Mouse (Mus musculus): ENCODE measurements around the gene Sdsl. TPM values are rescaled to one million over a fixed set of nuclear protein-coding genes. Genes with fewer than 3 reads are reported as not detected.

The Sdsl gene
- polyA plus RNA-seq, 1 experiment from 2014 or later = 3.2 TPM

GRCm38 (mm10) chr5:120424657-120425056, 48.0 kb downstream of the Sdsl start:
- Histone ChIP-seq H3K27ac (ENCODE audit: low read depth, low read length) (peak overlapping the region; percentile 10; the same call in 1 of the 2 replicates), H3K4me3 (ENCODE audit: low read depth, low read length) (peak overlapping the region; percentile 0; the same call in 1 of the 2 replicates), H3K36me3 (ENCODE audit: control insufficient read depth, insufficient read depth, low read length) (no peaks in the 10 kb centered on the region), H3K4me1 (ENCODE audit: control insufficient read depth, insufficient read depth, low read length) (peaks cover 8% of the 10 kb centered on the region; the same call in 1 of the 2 replicates), H3K9ac (ENCODE audit: low read length) (peak overlapping the region; percentile 2; the same call in 1 of the 2 replicates), H3K4me2 (ENCODE audit: low read length) (peak overlapping the region; percentile 23; the same call in 1 of the 2 replicates), H3K9me3 (replicated peaks; ENCODE audit: control insufficient read depth, low read length) (no peaks in the 10 kb centered on the region), H3K27me3 (replicated peaks; ENCODE audit: control insufficient read depth, insufficient read depth, low read length) (peaks cover 57% of the 10 kb centered on the region)
- 2% methylated on average over 11 of the region's 11 CpGs for WGBS
- no peak for DNase-seq (ENCODE audit: low spot score)
- no peak for ATAC-seq

- Histone ChIP-seq H3K4me3 (ENCODE audit: low read depth, low read length) (no peak overlapping the region), H3K4me2 (ENCODE audit: low read length) (peak overlapping the region; percentile 23; the same call in 1 of the 2 replicates), H3K27me3 (replicated peaks; ENCODE audit: control insufficient read depth, insufficient read depth, low read length) (peaks cover 53% of the 10 kb centered on the region), H3K27ac (ENCODE audit: low read depth, low read length) (no peak overlapping the region), H3K9me3 (replicated peaks; ENCODE audit: control insufficient read depth, low read length) (no peaks in the 10 kb centered on the region), H3K9ac (ENCODE audit: low read length) (peak overlapping the region; percentile 33; the same call in 1 of the 2 replicates), H3K4me1 (ENCODE audit: control insufficient read depth, insufficient read depth, low read length) (peaks cover 8% of the 10 kb centered on the region; the same call in 1 of the 2 replicates), H3K36me3 (ENCODE audit: control insufficient read depth, insufficient read depth, low read length) (no peaks in the 10 kb centered on the region)
- 3% methylated on average over 19 of the region's 19 CpGs for WGBS
- ATAC-seq = peak; percentile 52; the same call in 1 of the 2 replicates
- peak; percentile 77 for DNase-seq (ENCODE audit: low spot score)
Observed at GRCm38 (mm10) chr5:120424039-120424438, 48.6 kb downstream of the Sdsl start.

GRCm38 (mm10) chr5:120420106-120420505, 52.5 kb downstream of the Sdsl start:
- no peak overlapping the region for H3K4me2 ChIP-seq (ENCODE audit: low read length)
- no peak overlapping the region for H3K9ac ChIP-seq (ENCODE audit: low read length)
- DNase-seq (ENCODE audit: low spot score) (no peak), ATAC-seq (no peak)
- H3K27me3 ChIP-seq (replicated peaks; ENCODE audit: control insufficient read depth, insufficient read depth, low read length) = peaks cover 35% of the 10 kb centered on the region
- no peaks in the 10 kb centered on the region for H3K36me3 ChIP-seq (ENCODE audit: control insufficient read depth, insufficient read depth, low read length)
- H3K9me3 ChIP-seq (replicated peaks; ENCODE audit: control insufficient read depth, low read length) = no peaks in the 10 kb centered on the region
- no peak overlapping the region for H3K27ac ChIP-seq (ENCODE audit: low read depth, low read length)
- WGBS = 91% methylated on average over 8 of the region's 8 CpGs
- H3K4me1 ChIP-seq (ENCODE audit: control insufficient read depth, insufficient read depth, low read length) = no peaks in the 10 kb centered on the region
- H3K4me3 ChIP-seq (ENCODE audit: low read depth, low read length) = no peak overlapping the region

GRCm38 (mm10) chr5:120413436-120413835, 59.2 kb downstream of the Sdsl start:
- Histone ChIP-seq H3K36me3 (ENCODE audit: control insufficient read depth, insufficient read depth, low read length) (no peaks in the 10 kb centered on the region), H3K27ac (ENCODE audit: low read depth, low read length) (no peak overlapping the region), H3K4me2 (ENCODE audit: low read length) (no peak overlapping the region), H3K9me3 (replicated peaks; ENCODE audit: control insufficient read depth, low read length) (no peaks in the 10 kb centered on the region), H3K4me1 (ENCODE audit: control insufficient read depth, insufficient read depth, low read length) (peaks cover 12% of the 10 kb centered on the region; the same call in 1 of the 2 replicates), H3K9ac (ENCODE audit: low read length) (no peak overlapping the region), H3K4me3 (ENCODE audit: low read depth, low read length) (no peak overlapping the region), H3K27me3 (replicated peaks; ENCODE audit: control insufficient read depth, insufficient read depth, low read length) (peaks cover 3% of the 10 kb centered on the region)
- WGBS = 86% methylated on average over 6 of the region's 6 CpGs
- DNase-seq (ENCODE audit: low spot score) (no peak), ATAC-seq (no peak)

- H3K27ac ChIP-seq (ENCODE audit: low read depth, low read length) = peak overlapping the region; percentile 91
- H3K9ac ChIP-seq (ENCODE audit: low read length) = peak overlapping the region; percentile 66
- under 1% methylated on average over 41 of the region's 41 CpGs for WGBS
- peak overlapping the region; percentile 60 for H3K4me2 ChIP-seq (ENCODE audit: low read length)
- H3K4me3 ChIP-seq (ENCODE audit: low read depth, low read length) = peak overlapping the region; percentile 26
- H3K9me3 ChIP-seq (replicated peaks; ENCODE audit: control insufficient read depth, low read length) = no peaks in the 10 kb centered on the region
- H3K4me1 ChIP-seq (ENCODE audit: control insufficient read depth, insufficient read depth, low read length) = peaks cover 12% of the 10 kb centered on the region; the same call in 1 of the 2 replicates
- no peaks in the 10 kb centered on the region for H3K36me3 ChIP-seq (ENCODE audit: control insufficient read depth, insufficient read depth, low read length)
- peak; percentile 89 for ATAC-seq
- peaks cover 3% of the 10 kb centered on the region; the same call in 1 of the 2 replicates for H3K27me3 ChIP-seq (replicated peaks; ENCODE audit: control insufficient read depth, insufficient read depth, low read length)
- DNase-seq (ENCODE audit: low spot score) = peak; percentile 85
Observed at GRCm38 (mm10) chr5:120409385-120410378, 62.9 kb downstream of the Sdsl start.

GRCm38 (mm10) chr5:120408933-120409332, 63.7 kb downstream of the Sdsl start:
- H3K36me3 ChIP-seq (ENCODE audit: control insufficient read depth, insufficient read depth, low read length) = no peaks in the 10 kb centered on the region
- 62% methylated on average over 14 of the region's 14 CpGs for WGBS
- H3K4me3 ChIP-seq (ENCODE audit: low read depth, low read length) = no peak overlapping the region
- peak overlapping the region; percentile 66; the same call in 1 of the 2 replicates for H3K9ac ChIP-seq (ENCODE audit: low read length)
- DNase-seq (ENCODE audit: low spot score) = no peak
- peak overlapping the region; percentile 91 for H3K27ac ChIP-seq (ENCODE audit: low read depth, low read length)
- H3K4me2 ChIP-seq (ENCODE audit: low read length) = peak overlapping the region; percentile 60
- H3K9me3 ChIP-seq (replicated peaks; ENCODE audit: control insufficient read depth, low read length) = no peaks in the 10 kb centered on the region
- peaks cover 12% of the 10 kb centered on the region; the same call in 1 of the 2 replicates for H3K4me1 ChIP-seq (ENCODE audit: control insufficient read depth, insufficient read depth, low read length)
- ATAC-seq = no peak; the same call in none of the 2 replicates
- peaks cover 3% of the 10 kb centered on the region; the same call in 1 of the 2 replicates for H3K27me3 ChIP-seq (replicated peaks; ENCODE audit: control insufficient read depth, insufficient read depth, low read length)

Other genes with a start within 250 kb of the Sdsl start
- gene Lhx5, start 41.1 kb downstream of the Sdsl start, polyA plus RNA-seq (2014; fragmentation: Nextera tagmentation; extraction: Ambion mirVana) = 3.5 and 5.1 TPM in 2 replicates
- gene Sds, start 3.7 kb upstream of the Sdsl start, polyA plus RNA-seq (2014; fragmentation: Nextera tagmentation; extraction: Ambion mirVana) = not detected in 2 replicates
- gene Plbd2, start 30.8 kb upstream of the Sdsl start, polyA plus RNA-seq (2014; fragmentation: Nextera tagmentation; extraction: Ambion mirVana) = 14.8 and 16.2 TPM in 2 replicates
- 0.67 and 1.5 TPM in 2 replicates for gene Slc8b1, start 38.4 kb upstream of the Sdsl start, polyA plus RNA-seq (2014; fragmentation: Nextera tagmentation; extraction: Ambion mirVana)
- 10.5 and 13.3 TPM in 2 replicates for gene Tpcn1, start 115.9 kb upstream of the Sdsl start, polyA plus RNA-seq (2014; fragmentation: Nextera tagmentation; extraction: Ambion mirVana)
- gene Iqcd, start 116.2 kb upstream of the Sdsl start, polyA plus RNA-seq (2014; fragmentation: Nextera tagmentation; extraction: Ambion mirVana) = 2.0 and 2.4 TPM in 2 replicates
- 15.9 and 18.3 TPM in 2 replicates for gene Rita1, start 139.8 kb upstream of the Sdsl start, polyA plus RNA-seq (2014; fragmentation: Nextera tagmentation; extraction: Ambion mirVana)
- gene Ddx54, start 139.9 kb upstream of the Sdsl start, polyA plus RNA-seq (2014; fragmentation: Nextera tagmentation; extraction: Ambion mirVana) = 26.9 and 33.1 TPM in 2 replicates
- gene Cfap73, start 161.4 kb upstream of the Sdsl start, polyA plus RNA-seq (2014; fragmentation: Nextera tagmentation; extraction: Ambion mirVana) = 0.19 and 0.57 TPM in 2 replicates
- 1.5 and 3.2 TPM in 2 replicates for gene Rasal1, start 176.0 kb upstream of the Sdsl start, polyA plus RNA-seq (2014; fragmentation: Nextera tagmentation; extraction: Ambion mirVana)
- 27.5 and 35.5 TPM in 2 replicates for gene Dtx1, start 239.1 kb upstream of the Sdsl start, polyA plus RNA-seq (2014; fragmentation: Nextera tagmentation; extraction: Ambion mirVana)